Mouse (Mus musculus) liver, embryonic 13.5 days (tissue): Measurements from ENCODE around the gene Hsf5. TPM values are rescaled to one million over a fixed set of nuclear protein-coding genes. Genes with fewer than 3 reads are reported as not detected.

Experiments
- ATAC-seq: fragments of 200-750 bp; cut with Nextera tagmentation; 2 replicates; pipeline ENCODE4 v1.8.0; 2017; ENCODE audit warnings: low read depth, mild to moderate bottlenecking, moderate number of reproducible peaks, moderate library complexity
- DNase-seq: peaks from one replicate; pipeline ENCODE4 v3.0.0; 2022
- H3K27ac ChIP-seq: fragments of 300-500 bp; sonication (generic); 2 replicates; pipeline ENCODE4 v1.5.1; 2015; ENCODE audit warnings: moderate library complexity, mild to moderate bottlenecking, inconsistent platforms
- H3K27me3 ChIP-seq: fragments of 300-500 bp; sonication (generic); 2 replicates; pipeline ENCODE4 v1.6.1; 2015; ENCODE audit warnings: mild to moderate bottlenecking, inconsistent platforms
- H3K36me3 ChIP-seq: fragments of 300-500 bp; sonication (generic); 2 replicates; pipeline ENCODE4 v1.6.1; 2015; ENCODE audit warnings: mild to moderate bottlenecking, inconsistent platforms
- H3K4me1 ChIP-seq: fragments of 300-500 bp; sonication (generic); replicated peaks from 2 replicates; pipeline ENCODE4 v1.6.1; 2015; ENCODE audit warnings: inconsistent platforms
- H3K4me2 ChIP-seq: fragments of 300-500 bp; sonication (generic); 2 replicates; pipeline ENCODE4 v1.6.1; 2015; ENCODE audit warnings: inconsistent platforms, mild to moderate bottlenecking, moderate library complexity
- H3K4me3 ChIP-seq: fragments of 300-500 bp; sonication (generic); replicated peaks from 2 replicates; pipeline ENCODE4 v1.5.1; 2015; ENCODE audit warnings: mild to moderate bottlenecking, inconsistent platforms
- H3K9ac ChIP-seq: fragments of 300-500 bp; sonication (generic); 2 replicates; pipeline ENCODE4 v1.6.1; 2015; ENCODE audit warnings: mild to moderate bottlenecking, inconsistent platforms
- H3K9me3 ChIP-seq: fragments of 300-500 bp; sonication (generic); replicated peaks from 2 replicates; pipeline ENCODE4 v1.6.1; 2016; ENCODE audit warnings: inconsistent platforms
- WGBS: fragments of 180-500 bp; shearing (Covaris S2); methylation state at CpG from one replicate; pipeline ENCODE4 v1.1.7; 2015; ENCODE audit not compliant: insufficient replicate concordance; 5-methylcytosine and 5-hydroxymethylcytosine counted together
- polyA plus RNA-seq: library from polyadenylated mRNA; unstranded; fragments of >200 nt; fragmentation: Nextera tagmentation; extraction: Ambion mirVana; gene quantifications from 2 replicates; pipeline ENCODE4 v1.2.1, GENCODE M21; 2015

The Hsf5 gene
- polyA plus RNA-seq, 1 experiment from 2014 or later: 0.03 TPM

DNA sequence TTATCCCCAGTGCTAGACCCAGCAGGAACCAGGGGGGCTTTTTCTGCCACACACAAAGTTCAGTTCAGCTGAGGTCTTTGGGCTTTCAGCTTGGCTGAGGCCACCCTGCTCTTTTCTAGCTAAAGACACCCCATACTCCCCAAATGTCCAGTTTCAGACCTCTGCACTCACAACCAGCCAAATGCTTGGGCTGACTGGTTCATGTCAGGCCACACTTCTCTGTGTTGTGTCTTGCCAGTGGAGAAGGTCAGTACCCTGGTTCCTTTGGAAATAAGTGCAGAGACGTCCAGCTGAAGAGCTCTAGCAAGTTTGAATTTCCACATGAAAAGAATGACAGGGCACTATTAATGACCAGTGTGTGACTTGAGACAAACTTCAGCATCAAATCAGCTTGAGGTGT, 37.3 kb upstream of the Hsf5 start:
- H3K9me3 ChIP-seq: no peaks in the 10 kb centered on the region
- 42% methylated on average over 1 of the region's 1 CpGs for WGBS
- no peak for DNase-seq
- H3K27ac ChIP-seq: 0 out of 2 replicates have a peak overlapping the region, but pooled peaks have one; percentile 20
- H3K4me3 ChIP-seq: no peak overlapping the region
- no peaks in the 10 kb centered on the region; the same call in 1 of the 2 replicates for H3K27me3 ChIP-seq
- no peaks in the 10 kb centered on the region for H3K36me3 ChIP-seq
- no peak for ATAC-seq
- H3K4me1 ChIP-seq: peaks cover 24% of the 10 kb centered on the region
- peak overlapping the region; percentile 87 for H3K4me2 ChIP-seq
- H3K9ac ChIP-seq: peak overlapping the region; percentile 18; the same call in 1 of the 2 replicates

DNA sequence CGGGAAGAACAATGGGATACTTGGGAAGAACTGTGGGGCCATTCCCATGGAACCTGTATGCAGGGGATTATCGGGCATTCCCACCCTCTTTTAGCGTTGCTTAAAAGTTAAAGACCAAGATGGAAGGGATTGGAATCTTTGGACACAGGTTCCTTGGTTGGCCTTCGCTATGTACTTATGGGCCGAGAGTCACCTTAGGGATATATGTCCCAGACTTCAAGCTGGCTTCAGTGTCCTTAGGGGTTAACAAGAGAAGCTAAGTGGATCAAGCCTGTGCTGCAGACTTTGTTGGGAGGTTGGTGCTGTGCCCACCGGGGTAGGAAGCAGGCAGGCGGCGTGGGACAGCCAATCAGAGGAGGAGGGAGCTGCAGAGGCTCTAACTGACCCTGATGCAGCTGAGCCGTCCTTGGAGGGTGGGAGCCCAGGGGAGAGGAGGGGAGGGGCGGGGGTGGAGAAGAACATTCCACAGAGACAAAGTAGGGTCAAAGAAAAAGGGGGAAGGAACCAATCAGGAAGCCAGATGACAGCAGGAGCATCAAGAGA, 36.4 kb upstream of the Hsf5 start:
- DNase-seq: no peak
- H3K9ac ChIP-seq: no peak overlapping the region
- no peak for ATAC-seq
- H3K4me1 ChIP-seq: peaks cover 24% of the 10 kb centered on the region
- no peaks in the 10 kb centered on the region; the same call in 1 of the 2 replicates for H3K27me3 ChIP-seq
- no peaks in the 10 kb centered on the region for H3K36me3 ChIP-seq
- H3K9me3 ChIP-seq: no peaks in the 10 kb centered on the region
- no peak overlapping the region for H3K27ac ChIP-seq
- H3K4me3 ChIP-seq: no peak overlapping the region
- no peak overlapping the region for H3K4me2 ChIP-seq
- WGBS: 53% methylated on average over 10 of the region's 10 CpGs

DNA sequence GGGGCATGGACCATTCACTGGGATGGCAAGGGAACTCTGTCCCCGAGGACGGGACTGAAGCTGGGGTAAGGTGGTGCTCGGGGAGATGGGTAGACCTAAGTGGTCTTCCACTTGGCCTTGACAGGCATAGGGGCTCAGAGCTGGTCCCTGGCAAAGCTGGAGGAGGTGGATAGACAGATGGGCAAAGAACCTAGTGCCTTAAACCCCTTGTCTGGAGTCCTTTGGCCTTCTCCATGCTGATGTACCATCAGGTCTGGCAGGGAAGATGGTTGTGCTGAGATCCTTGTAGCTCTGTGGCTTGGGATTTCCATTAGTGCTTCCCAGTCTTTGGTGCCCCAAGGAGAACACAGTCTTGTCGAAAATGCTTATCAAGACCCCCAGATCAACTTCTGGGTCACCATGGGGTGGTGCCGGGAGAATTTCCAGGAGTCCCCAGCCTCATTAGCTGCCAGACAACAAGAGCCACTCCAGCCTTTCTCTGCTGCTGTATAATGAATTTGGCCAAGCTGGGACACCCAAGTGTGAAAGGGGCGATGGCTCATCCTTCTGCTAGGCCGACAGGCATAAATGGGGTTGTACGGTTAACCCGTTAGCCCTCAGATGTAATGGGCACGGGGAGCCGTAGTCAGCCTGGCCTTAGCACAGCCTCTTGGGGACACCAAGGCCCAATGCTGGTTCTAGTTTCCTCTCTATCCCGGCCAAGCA, 35.7 kb upstream of the Hsf5 start:
- Histone ChIP-seq H3K4me1 (peaks cover 24% of the 10 kb centered on the region), H3K27me3 (no peaks in the 10 kb centered on the region; the same call in 1 of the 2 replicates), H3K4me2 (no peak overlapping the region), H3K9ac (no peak overlapping the region), H3K9me3 (no peaks in the 10 kb centered on the region), H3K27ac (no peak overlapping the region), H3K36me3 (no peaks in the 10 kb centered on the region), H3K4me3 (no peak overlapping the region)
- DNase-seq (no peak), ATAC-seq (no peak)
- WGBS: 77% methylated on average over 12 of the region's 12 CpGs

DNA sequence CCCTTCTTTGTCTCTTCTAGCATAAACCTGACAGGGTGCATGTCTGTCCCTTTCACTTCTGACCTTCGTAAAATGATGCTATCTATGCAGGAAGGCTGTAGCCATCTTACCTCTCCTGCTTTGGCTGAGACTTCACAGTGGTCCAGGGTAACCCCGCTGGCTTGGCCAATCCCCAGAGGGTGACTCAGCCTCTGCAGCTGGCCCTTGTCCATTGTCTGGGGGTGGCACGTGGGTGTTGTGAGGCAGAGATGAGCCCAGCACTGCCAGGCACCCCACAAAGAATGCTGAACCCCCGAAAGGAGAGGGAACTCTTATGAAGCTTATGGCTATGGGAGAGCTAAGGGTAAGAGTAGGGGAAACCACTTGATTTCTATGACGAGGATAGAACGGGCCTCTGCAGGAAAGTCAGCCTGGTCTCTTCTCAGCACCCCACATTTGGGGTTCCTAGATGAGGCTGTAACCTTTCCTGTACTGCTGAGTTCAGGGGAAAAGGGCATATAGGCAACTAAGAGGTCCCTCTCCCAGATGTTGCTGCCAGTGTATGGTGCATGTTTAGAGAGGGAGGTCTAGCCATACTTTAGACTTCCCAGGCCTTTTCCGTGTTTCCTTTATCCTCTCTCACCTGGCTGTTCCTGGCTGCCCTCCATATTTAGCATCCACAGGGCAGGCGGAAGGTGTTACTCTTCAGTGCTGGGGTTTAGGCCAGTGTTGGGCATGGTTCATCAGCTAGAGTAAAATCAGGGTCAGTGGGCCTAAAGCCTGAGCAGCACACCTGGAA, 34.8 kb upstream of the Hsf5 start:
- DNase-seq (no peak), ATAC-seq (no peak)
- H3K27ac ChIP-seq: no peak overlapping the region
- no peaks in the 10 kb centered on the region for H3K36me3 ChIP-seq
- H3K4me1 ChIP-seq: peaks cover 24% of the 10 kb centered on the region
- H3K4me2 ChIP-seq: no peak overlapping the region
- no peaks in the 10 kb centered on the region; the same call in 1 of the 2 replicates for H3K27me3 ChIP-seq
- 70% methylated on average over 8 of the region's 8 CpGs for WGBS
- H3K4me3 ChIP-seq: no peak overlapping the region
- H3K9ac ChIP-seq: no peak overlapping the region
- no peaks in the 10 kb centered on the region for H3K9me3 ChIP-seq

DNA sequence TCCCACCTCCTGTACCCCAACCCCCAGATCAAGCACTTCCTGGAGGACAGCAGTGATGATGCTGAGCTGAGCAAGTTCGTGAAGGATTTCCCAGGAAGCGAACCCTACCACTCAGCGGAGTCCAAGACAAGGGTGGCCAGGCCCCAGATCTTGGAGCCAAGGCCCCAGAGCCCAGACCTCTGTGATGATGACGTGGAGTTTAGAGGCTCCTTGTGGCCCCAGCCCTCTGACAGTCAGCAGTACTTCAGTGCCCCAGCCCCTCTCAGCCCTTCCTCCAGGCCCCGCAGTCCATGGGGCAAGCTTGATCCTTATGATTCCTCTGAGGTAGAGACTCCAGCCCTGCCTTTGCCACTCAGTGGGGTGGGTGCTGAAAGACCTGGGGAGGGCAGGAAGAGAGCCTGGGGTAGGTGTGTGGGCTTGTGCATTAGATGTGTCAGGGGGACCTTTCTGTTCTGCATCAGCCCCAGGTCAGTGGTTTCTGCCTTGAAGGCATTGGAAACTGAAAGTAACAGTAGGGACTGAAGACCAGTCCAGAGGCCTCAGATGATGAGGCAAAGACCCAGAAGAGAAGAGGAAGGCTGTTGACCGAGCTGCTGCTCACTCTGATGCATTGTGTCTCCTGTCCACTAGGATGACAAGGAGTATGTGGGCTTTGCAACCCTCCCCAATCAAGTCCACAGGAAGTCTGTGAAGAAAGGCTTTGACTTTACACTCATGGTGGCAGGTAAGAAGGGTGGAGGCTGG, 33.5 kb upstream of the Hsf5 start:
- no peak for ATAC-seq
- WGBS: 63% methylated on average over 6 of the region's 6 CpGs
- Histone ChIP-seq H3K4me3 (no peak overlapping the region), H3K36me3 (no peaks in the 10 kb centered on the region), H3K27me3 (no peaks in the 10 kb centered on the region), H3K4me1 (peaks cover 14% of the 10 kb centered on the region), H3K9ac (no peak overlapping the region), H3K4me2 (no peak overlapping the region), H3K27ac (0 out of 2 replicates have a peak overlapping the region, but pooled peaks have one; percentile 13), H3K9me3 (no peaks in the 10 kb centered on the region)
- no peak for DNase-seq

DNA sequence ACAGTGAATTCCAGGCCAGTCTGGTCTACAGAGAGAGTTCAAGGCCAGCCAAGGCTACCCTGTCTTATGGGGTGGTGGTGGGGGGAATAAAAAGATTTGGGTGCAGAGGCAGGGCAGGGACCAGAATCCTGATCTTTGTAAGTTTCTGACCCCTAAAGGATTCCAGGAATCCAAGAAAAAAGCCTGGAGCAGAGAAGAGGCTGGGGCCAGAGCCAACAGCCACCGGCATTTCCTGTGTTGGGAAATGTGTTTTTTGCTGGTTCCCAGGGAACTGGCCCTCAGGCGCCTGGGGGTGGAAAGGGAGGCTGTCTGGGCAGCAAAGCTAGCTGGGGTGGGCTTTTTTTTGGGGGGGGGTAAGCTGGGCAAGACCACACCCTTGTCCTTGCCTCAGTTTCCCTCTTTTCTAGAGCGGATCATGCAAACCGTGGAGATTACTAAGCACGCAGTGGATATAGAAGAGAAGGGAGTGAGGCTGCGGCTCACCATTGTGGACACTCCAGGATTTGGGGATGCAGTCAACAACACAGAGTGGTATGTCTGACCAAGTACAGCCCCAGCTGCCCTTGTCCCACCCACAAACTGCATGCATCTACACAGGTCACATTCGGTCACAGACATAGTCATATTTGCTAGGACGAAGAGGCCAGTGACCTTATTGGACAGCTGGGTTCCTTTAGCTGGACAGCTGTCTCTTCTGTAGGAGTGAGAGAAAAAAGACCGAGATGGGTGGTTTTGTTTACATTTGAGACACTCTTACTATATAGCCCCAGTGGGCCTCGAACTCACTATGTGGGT, 32.1 kb upstream of the Hsf5 start:
- no peak overlapping the region for H3K4me3 ChIP-seq
- H3K36me3 ChIP-seq: no peaks in the 10 kb centered on the region
- H3K27me3 ChIP-seq: no peaks in the 10 kb centered on the region
- ATAC-seq (no peak), DNase-seq (no peak)
- H3K4me2 ChIP-seq: no peak overlapping the region
- H3K4me1 ChIP-seq: peaks cover 11% of the 10 kb centered on the region
- H3K9ac ChIP-seq: no peak overlapping the region
- H3K9me3 ChIP-seq: no peaks in the 10 kb centered on the region
- peak overlapping the region; percentile 52 for H3K27ac ChIP-seq
- WGBS: 69% methylated on average over 10 of the region's 10 CpGs

DNA sequence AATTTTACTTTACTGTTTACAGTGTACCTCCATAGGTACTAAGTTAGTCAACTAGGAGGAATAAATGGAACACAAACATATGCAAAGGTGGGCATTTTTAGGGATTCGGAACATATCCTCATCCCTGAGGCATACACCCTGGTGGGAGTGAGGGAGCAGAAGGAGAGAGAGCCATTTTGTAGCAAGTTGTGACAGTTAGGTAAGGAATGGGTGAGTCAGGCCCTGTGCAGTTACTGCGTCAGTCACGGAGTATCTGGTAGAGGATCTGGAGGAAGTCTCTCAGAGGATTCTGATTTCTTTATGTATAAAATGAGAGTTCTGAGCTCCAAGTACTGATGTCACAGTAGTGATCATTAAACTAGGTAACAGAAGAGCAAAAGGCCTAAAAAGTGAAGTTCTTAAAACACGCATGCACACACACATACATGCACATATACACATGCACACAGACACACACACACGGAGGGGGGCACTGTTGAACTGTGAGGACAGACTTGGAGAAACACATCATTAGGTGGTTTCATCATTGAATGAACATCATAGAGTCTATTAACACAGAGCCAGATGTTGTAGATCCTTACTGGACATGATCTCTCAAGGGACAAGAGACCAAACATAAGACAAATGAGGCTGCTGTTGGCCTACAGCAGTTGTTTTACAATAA, 29.6 kb upstream of the Hsf5 start:
- Histone ChIP-seq H3K27ac (no peak overlapping the region), H3K27me3 (no peaks in the 10 kb centered on the region), H3K4me1 (peaks cover 22% of the 10 kb centered on the region), H3K9me3 (no peaks in the 10 kb centered on the region), H3K4me2 (no peak overlapping the region), H3K36me3 (no peaks in the 10 kb centered on the region), H3K4me3 (no peak overlapping the region), H3K9ac (no peak overlapping the region)
- no peak for DNase-seq
- ATAC-seq: no peak
- WGBS: 86% methylated on average over 5 of the region's 5 CpGs

DNA sequence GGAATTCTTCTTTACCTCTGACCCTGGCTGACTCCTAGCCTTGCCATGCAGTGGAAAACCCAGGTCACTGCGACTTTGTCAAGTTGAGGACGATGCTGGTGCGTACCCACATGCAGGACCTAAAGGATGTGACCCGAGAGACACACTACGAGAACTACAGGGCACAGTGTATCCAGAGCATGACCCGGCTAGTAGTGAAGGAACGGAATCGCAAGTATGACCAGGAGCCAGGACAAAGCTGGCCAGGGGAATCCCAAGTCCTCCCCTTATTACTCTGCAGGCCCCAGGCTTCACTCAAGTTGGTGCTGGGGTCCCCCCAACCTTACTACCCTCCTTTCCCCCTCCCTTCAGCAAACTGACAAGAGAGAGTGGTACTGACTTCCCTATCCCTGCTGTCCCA, 27.4 kb upstream of the Hsf5 start:
- Histone ChIP-seq H3K27me3 (no peaks in the 10 kb centered on the region), H3K9ac (no peak overlapping the region), H3K4me3 (no peak overlapping the region), H3K36me3 (peaks cover 9% of the 10 kb centered on the region), H3K27ac (peak overlapping the region; percentile 7; the same call in 1 of the 2 replicates), H3K9me3 (no peaks in the 10 kb centered on the region), H3K4me1 (peaks cover 44% of the 10 kb centered on the region), H3K4me2 (peak overlapping the region; percentile 91; the same call in 1 of the 2 replicates)
- WGBS: 90% methylated on average over 8 of the region's 8 CpGs
- ATAC-seq (no peak), DNase-seq (no peak)

DNA sequence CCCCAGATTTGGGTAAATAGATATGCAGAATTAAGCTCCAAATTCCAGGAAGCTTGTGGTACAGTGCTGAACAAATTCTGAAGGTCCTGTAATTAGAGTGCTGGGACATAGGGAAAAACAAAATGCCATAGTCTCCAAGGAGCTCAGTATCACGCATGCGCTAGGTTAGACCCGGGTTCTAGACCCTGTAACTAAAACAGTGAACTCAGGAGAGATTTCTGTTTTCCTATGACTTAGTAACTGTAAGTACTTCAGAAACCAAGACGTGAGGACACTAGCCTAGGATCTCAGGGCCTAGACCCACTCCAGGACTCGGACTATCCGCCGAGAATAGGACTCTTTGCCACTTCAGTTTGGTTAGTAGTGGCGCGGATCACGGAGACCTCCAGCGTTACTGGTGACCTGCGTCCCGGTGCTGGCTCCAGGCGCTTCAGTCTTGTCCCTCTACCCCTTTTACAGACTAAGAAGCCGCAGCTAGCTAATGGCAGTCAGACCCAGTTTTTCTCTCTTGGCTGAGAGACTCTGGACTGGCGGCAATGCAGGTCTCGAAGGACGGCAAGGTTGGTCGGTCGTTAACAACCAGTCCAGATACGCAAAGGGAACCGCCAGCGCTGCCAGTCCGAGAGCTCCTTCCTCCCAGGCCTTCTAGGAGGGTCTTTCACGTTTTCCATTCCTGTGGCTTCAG, 26.0 kb upstream of the Hsf5 start:
- H3K4me2 ChIP-seq: peak overlapping the region; percentile 91
- H3K27ac ChIP-seq: peak overlapping the region; percentile 91
- DNase-seq (peak; percentile 26), ATAC-seq (no peak)
- peaks cover 58% of the 10 kb centered on the region for H3K4me1 ChIP-seq
- peak overlapping the region; percentile 93 for H3K9ac ChIP-seq
- H3K4me3 ChIP-seq: peak overlapping the region; percentile 79
- WGBS: 2% methylated on average over 25 of the region's 25 CpGs
- H3K27me3 ChIP-seq: no peaks in the 10 kb centered on the region
- H3K9me3 ChIP-seq: no peaks in the 10 kb centered on the region
- peaks cover 12% of the 10 kb centered on the region for H3K36me3 ChIP-seq
